Mouse (Mus musculus): ENCODE results near the gene Bglap. TPM values are rescaled to one million over a fixed set of nuclear protein-coding genes. Genes with fewer than 3 reads are reported as not detected.
A peak's percentile ranks its signal among the peaks of the same experiment; 100 is the strongest.

Gene Bglap
- polyA plus RNA-seq, 1 experiment = not detected

- TF ChIP-seq POLR2A (IDR thresholded peaks at IDR 0.05; ENCODE audit: low read depth, low read length) (no peak), CTCF (IDR thresholded peaks at IDR 0.05; ENCODE audit: extremely low read depth, insufficient read length, insufficient replicate concordance, low read depth, low read length) (no peak)
- Histone ChIP-seq H3K27ac (ENCODE audit: insufficient read depth, low read depth, low read length) (no peak overlapping the region), H3K27me3 (ENCODE audit: control insufficient read depth, insufficient read depth, low read length) (no peaks in the 10 kb centered on the region), H3K4me3 (ENCODE audit: low read depth, low read length) (no peak overlapping the region), H3K36me3 (ENCODE audit: control insufficient read depth, insufficient read depth, low read length) (peaks cover 11% of the 10 kb centered on the region), H3K4me1 (ENCODE audit: control insufficient read depth, insufficient read depth, insufficient read length, low read length) (peaks cover 12% of the 10 kb centered on the region)
- 50% methylated on average over 11 of the region's 11 CpGs for WGBS
Measured at GRCm38 (mm10) chr3:88337367-88338020, 46.8 kb downstream of the Bglap start.

GRCm38 (mm10) chr3:88336058-88337013, 47.9 kb downstream of the Bglap start, which contains the start of the genes Tmem79 and Smg5:
TSS of gene Tmem79 (minus strand) at chr3:88336148.
TSS of gene Smg5 (plus strand) at chr3:88336260.
- Histone ChIP-seq H3K4me1 (ENCODE audit: control insufficient read depth, insufficient read depth, insufficient read length, low read length) (peaks cover 16% of the 10 kb centered on the region), H3K27me3 (ENCODE audit: control insufficient read depth, insufficient read depth, low read length) (no peaks in the 10 kb centered on the region), H3K4me3 (ENCODE audit: low read depth, low read length) (peak within 1 kb of the TSS; percentile 82), H3K27ac (ENCODE audit: insufficient read depth, low read depth, low read length) (peak within 1 kb of the TSS; percentile 99), H3K36me3 (ENCODE audit: control insufficient read depth, insufficient read depth, low read length) (0 out of 2 replicates have a peak, but pooled peaks cover 2% of the 10 kb centered on the region)
- TF ChIP-seq POLR2A (IDR thresholded peaks at IDR 0.05; ENCODE audit: low read depth, low read length) = no peak; the same call in none of the 2 replicates
- TF ChIP-seq CTCF (IDR thresholded peaks at IDR 0.05; ENCODE audit: extremely low read depth, insufficient read length, insufficient replicate concordance, low read depth, low read length) = no peak
- under 1% methylated on average over 59 of the region's 66 CpGs for WGBS

GRCm38 (mm10) chr3:88335436-88336053, 48.7 kb downstream of the Bglap start:
- Histone ChIP-seq H3K27me3 (ENCODE audit: control insufficient read depth, insufficient read depth, low read length) (no peaks in the 10 kb centered on the region), H3K4me1 (ENCODE audit: control insufficient read depth, insufficient read depth, insufficient read length, low read length) (peaks cover 16% of the 10 kb centered on the region), H3K27ac (ENCODE audit: insufficient read depth, low read depth, low read length) (peak overlapping the region; percentile 99), H3K36me3 (ENCODE audit: control insufficient read depth, insufficient read depth, low read length) (peaks cover 2% of the 10 kb centered on the region; the same call in 1 of the 2 replicates), H3K4me3 (ENCODE audit: low read depth, low read length) (peak overlapping the region; percentile 75)
- WGBS = under 1% methylated on average over 27 of the region's 27 CpGs
- no peak for TF ChIP-seq CTCF (IDR thresholded peaks at IDR 0.05; ENCODE audit: extremely low read depth, insufficient read length, insufficient replicate concordance, low read depth, low read length)
- no peak for TF ChIP-seq POLR2A (IDR thresholded peaks at IDR 0.05; ENCODE audit: low read depth, low read length)

- Histone ChIP-seq H3K27ac (ENCODE audit: insufficient read depth, low read depth, low read length) (peak overlapping the region; percentile 99), H3K4me3 (ENCODE audit: low read depth, low read length) (peak overlapping the region; percentile 75), H3K4me1 (ENCODE audit: control insufficient read depth, insufficient read depth, insufficient read length, low read length) (peaks cover 16% of the 10 kb centered on the region), H3K27me3 (ENCODE audit: control insufficient read depth, insufficient read depth, low read length) (no peaks in the 10 kb centered on the region), H3K36me3 (ENCODE audit: control insufficient read depth, insufficient read depth, low read length) (peaks cover 2% of the 10 kb centered on the region; the same call in 1 of the 2 replicates)
- TF ChIP-seq POLR2A (IDR thresholded peaks at IDR 0.05; ENCODE audit: low read depth, low read length) (no peak), CTCF (IDR thresholded peaks at IDR 0.05; ENCODE audit: extremely low read depth, insufficient read length, insufficient replicate concordance, low read depth, low read length) (no peak)
- 9% methylated on average over 3 of the region's 3 CpGs for WGBS
Measured at GRCm38 (mm10) chr3:88334902-88335435, 49.3 kb downstream of the Bglap start.

- no peaks in the 10 kb centered on the region for H3K27me3 ChIP-seq (ENCODE audit: control insufficient read depth, insufficient read depth, low read length)
- peaks cover 16% of the 10 kb centered on the region for H3K4me1 ChIP-seq (ENCODE audit: control insufficient read depth, insufficient read depth, insufficient read length, low read length)
- H3K27ac ChIP-seq (ENCODE audit: insufficient read depth, low read depth, low read length) = peak overlapping the region; percentile 99
- TF ChIP-seq POLR2A (IDR thresholded peaks at IDR 0.05; ENCODE audit: low read depth, low read length) (0 out of 2 replicates have a peak, but pooled peaks have one; percentile 11), CTCF (IDR thresholded peaks at IDR 0.05; ENCODE audit: extremely low read depth, insufficient read length, insufficient replicate concordance, low read depth, low read length) (no peak)
- WGBS = 23% methylated on average over 12 of the region's 12 CpGs
- peak overlapping the region; percentile 64 for H3K4me3 ChIP-seq (ENCODE audit: low read depth, low read length)
- H3K36me3 ChIP-seq (ENCODE audit: control insufficient read depth, insufficient read depth, low read length) = peaks cover 7% of the 10 kb centered on the region
Measured at GRCm38 (mm10) chr3:88334029-88334658, 50.1 kb downstream of the Bglap start.

Other genes starting within 250 kb of the Bglap start
- 61.9 and 89.7 TPM in 2 replicates for gene Mef2d, start 242.1 kb downstream of the Bglap start, polyA plus RNA-seq (2012; rRNA removed)
- 11.2 and 40.3 TPM in 2 replicates for gene Rhbg, start 129.8 kb downstream of the Bglap start, polyA plus RNA-seq (2012; rRNA removed)
- not detected in 2 replicates for gene Gm38392, start 97.3 kb downstream of the Bglap start, polyA plus RNA-seq (2012; rRNA removed)
- 0.76 and 0.99 TPM in 2 replicates for gene Tsacc, start 87.5 kb downstream of the Bglap start, polyA plus RNA-seq (2012; rRNA removed)
- 46.0 and 73.9 TPM in 2 replicates for gene Cct3, start 87.3 kb downstream of the Bglap start, polyA plus RNA-seq (2012; rRNA removed)
- gene Glmp, start 59.4 kb downstream of the Bglap start, polyA plus RNA-seq (2012; rRNA removed) = 82.0 and 181 TPM in 2 replicates
- gene Tmem79, start 48.3 kb downstream of the Bglap start, polyA plus RNA-seq (2012; rRNA removed) = 32.5 and 47.1 TPM in 2 replicates
- 33.9 and 42.4 TPM in 2 replicates for gene Smg5, start 48.2 kb downstream of the Bglap start, polyA plus RNA-seq (2012; rRNA removed)
- 1.5 and 1.7 TPM in 2 replicates for gene Paqr6, start 19.9 kb downstream of the Bglap start, polyA plus RNA-seq (2012; rRNA removed)
- 2.2 and 6.7 TPM in 2 replicates for gene Bglap3, start 11.7 kb downstream of the Bglap start, polyA plus RNA-seq (2012; rRNA removed)
- gene Bglap2, start 5.8 kb downstream of the Bglap start, polyA plus RNA-seq (2012; rRNA removed) = 0.70 TPM in 1 of 2 replicates, not detected in the other
- gene Pmf1, start 25.9 kb upstream of the Bglap start, polyA plus RNA-seq (2012; rRNA removed) = 52.3 and 108 TPM in 2 replicates
- 19.7 and 44.8 TPM in 2 replicates for gene Slc25a44, start 40.7 kb upstream of the Bglap start, polyA plus RNA-seq (2012; rRNA removed)
- gene Sema4a, start 76.7 kb upstream of the Bglap start, polyA plus RNA-seq (2012; rRNA removed) = 137 and 321 TPM in 2 replicates
- gene Lmna, start 125.5 kb upstream of the Bglap start, polyA plus RNA-seq (2012; rRNA removed) = 209 and 353 TPM in 2 replicates
- gene Mex3a, start 147.9 kb upstream of the Bglap start, polyA plus RNA-seq (2012; rRNA removed) = 0.41 and 0.60 TPM in 2 replicates
- gene Rab25, start 163.8 kb upstream of the Bglap start, polyA plus RNA-seq (2012; rRNA removed) = 132 and 184 TPM in 2 replicates
- gene Lamtor2, start 168.6 kb upstream of the Bglap start, polyA plus RNA-seq (2012; rRNA removed) = 99.8 and 167 TPM in 2 replicates
- 26.0 and 35.4 TPM in 2 replicates for gene Ubqln4, start 169.3 kb upstream of the Bglap start, polyA plus RNA-seq (2012; rRNA removed)
- 130 and 182 TPM in 2 replicates for gene Ssr2, start 191.4 kb upstream of the Bglap start, polyA plus RNA-seq (2012; rRNA removed)
- gene Arhgef2, start 221.5 kb upstream of the Bglap start, polyA plus RNA-seq (2012; rRNA removed) = 49.5 and 110 TPM in 2 replicates